Comparison of ENCODE assay signal across 8 mouse cellular contexts in genomic region chrX:42068201-42068874, GRCm38 (mm10). TPM values are rescaled to one million over a fixed set of nuclear protein-coding genes. Genes with fewer than 3 reads are reported as not detected.
DNase-seq lines count a peak whose midpoint lies in the region; ATAC-seq and TF ChIP-seq lines count a peak whose summit lies in the region.

No protein-coding gene starts in this region.

- H3K4me1 ChIP-seq in hindbrain, embryonic 11.5 days (replicated peaks; ENCODE audit: control insufficient read depth, insufficient read depth, low read length) = no peaks in the 10 kb centered on the region
- no peaks in the 10 kb centered on the region for H3K4me1 ChIP-seq in lung, postnatal 0 days (ENCODE audit: insufficient read depth, low read depth, low read length)

- peak overlapping the region; percentile 45 for H3K4me3 ChIP-seq in hindbrain, embryonic 11.5 days (ENCODE audit: low read depth, low read length)
- peak overlapping the region; percentile 43 for H3K4me3 ChIP-seq in lung, postnatal 0 days (ENCODE audit: low read depth, low read length)

- peak overlapping the region; percentile 90 for H3K27ac ChIP-seq in hindbrain, embryonic 11.5 days (ENCODE audit: low read depth, low read length)
- peak overlapping the region; percentile 90 for H3K27ac ChIP-seq in lung, postnatal 0 days (ENCODE audit: low read length)

- peak; percentile 71 for TF ChIP-seq EP300 in lung, postnatal 0 days (IDR thresholded peaks at IDR 0.05)

- peak; percentile 92 for ATAC-seq in hindbrain, embryonic 11.5 days (ENCODE audit: low FRiP score)
- ATAC-seq in lung, postnatal 0 days = peak; percentile 92

- peak overlapping the region; percentile 31 for H3K4me2 ChIP-seq in hindbrain, embryonic 11.5 days (replicated peaks; ENCODE audit: low read depth, low read length)
- H3K4me2 ChIP-seq in lung, postnatal 0 days (replicated peaks; ENCODE audit: low read depth, low read length) = peak overlapping the region; percentile 46

- H3K9ac ChIP-seq in hindbrain, embryonic 11.5 days (ENCODE audit: low read depth, low read length) = peak overlapping the region; percentile 61
- H3K9ac ChIP-seq in lung, postnatal 0 days (replicated peaks; ENCODE audit: low read depth) = peak overlapping the region; percentile 55; the same call in 1 of the 2 replicates

- no peaks in the 10 kb centered on the region for H3K9me3 ChIP-seq in hindbrain, embryonic 11.5 days (ENCODE audit: control insufficient read depth, low read length)
- no peaks in the 10 kb centered on the region for H3K9me3 ChIP-seq in lung, postnatal 0 days (ENCODE audit: low read length)

- peak; percentile 90 for DNase-seq in NIH3T3 (ENCODE audit: low read depth)
- DNase-seq in cerebellum, adult 9-11 months = peak; percentile 86
- DNase-seq in frontal cortex, adult 2 months (ENCODE audit: extremely low spot score in 1 of 2, low spot score in 1 of 2) = peak; percentile 14 to 55
- peak; percentile 79 for DNase-seq in hindbrain, embryonic 11.5 days (ENCODE audit: low spot score)
- peak; percentile 67 to 73 for DNase-seq in layer of hippocampus, postnatal 10 days (ENCODE audit: low spot score in 2 of 2)
- DNase-seq in lung, postnatal 0 days (ENCODE audit: low spot score) = peak; percentile 93
- peak; percentile 60 for DNase-seq in ovary, postnatal 10 days (ENCODE audit: low spot score)
- DNase-seq in thymus, postnatal 10 days (ENCODE audit: low spot score in 2 of 2) = peak; percentile 42 to 52

- no peak for TF ChIP-seq CTCF in lung, postnatal 0 days (IDR thresholded peaks at IDR 0.05)

- H3K27me3 ChIP-seq in hindbrain, embryonic 11.5 days (ENCODE audit: control insufficient read depth, insufficient read depth, low read length) = no peaks in the 10 kb centered on the region
- no peaks in the 10 kb centered on the region for H3K27me3 ChIP-seq in lung, postnatal 0 days (replicated peaks; ENCODE audit: insufficient read depth, low read length)

- 22% methylated on average over 14 of the region's 37 CpGs for WGBS in hindbrain, embryonic 11.5 days
- WGBS in lung, postnatal 0 days = 15% methylated on average over 22 of the region's 37 CpGs

- no peaks in the 10 kb centered on the region for H3K36me3 ChIP-seq in hindbrain, embryonic 11.5 days (ENCODE audit: control insufficient read depth, insufficient read depth, low read length)
- H3K36me3 ChIP-seq in lung, postnatal 0 days (ENCODE audit: insufficient read depth, low read length) = no peaks in the 10 kb centered on the region

RNA-seq across cellular contexts. Expression of gene Xiap, which starts 8.9 kb away (rescaled TPM):
- polyA plus RNA-seq in frontal cortex, adult 2 months (2012; rRNA removed) = 40.8 and 44.3 TPM in 2 replicates
- polyA plus RNA-seq in hindbrain, embryonic 11.5 days (2014; fragmentation: Nextera tagmentation; extraction: Ambion mirVana) = 13.5 and 17.8 TPM in 2 replicates
- 10 to 100 TPM; 43.1 to 48.9 TPM for total RNA-seq in layer of hippocampus, postnatal 10 days (2021)
- polyA plus RNA-seq in lung, postnatal 0 days (2015; fragmentation: Nextera tagmentation; extraction: Ambion mirVana) = 15.4 and 18.7 TPM in 2 replicates

Comparison
In these comparisons a context has a peak if more than half of its experiments do, and no peak if none do; other contexts are left out.
1. Peak in every context shown above with its lines: DNase-seq, ATAC-seq, H3K4me3 ChIP-seq and H3K27ac ChIP-seq.
2. DNase-seq: peak in every context shown above with its lines; median percentile 93 in lung, postnatal 0 days; 90 in NIH3T3; 86 in cerebellum, adult 9-11 months; 79 in hindbrain, embryonic 11.5 days; 70 in layer of hippocampus, postnatal 10 days; 60 in ovary, postnatal 10 days; 47 in thymus, postnatal 10 days; 34 in frontal cortex, adult 2 months.